Mouse (Mus musculus) heart, embryonic 15.5 days (tissue): Measurements from ENCODE around the gene Strip2. TPM values are rescaled to one million over a fixed set of nuclear protein-coding genes. Genes with fewer than 3 reads are reported as not detected.

Experiments used
- ATAC-seq: fragments of 200-750 bp; cut with Nextera tagmentation; replicated peaks from 2 replicates; pipeline ENCODE4 v1.8.0; 2017; ENCODE audit warnings: low read depth, moderate TSS enrichment; ENCODE audit not compliant: insufficient number of reproducible peaks, insufficient read depth, low FRiP score
- H3K27ac ChIP-seq: fragments of 300-500 bp; sonication (generic); 2 replicates; pipeline ENCODE4 v1.5.1; 2015; ENCODE audit warnings: mild to moderate bottlenecking, inconsistent platforms
- H3K27me3 ChIP-seq: fragments of 300-500 bp; sonication (generic); 2 replicates; pipeline ENCODE4 v1.6.1; 2015; ENCODE audit warnings: inconsistent platforms
- H3K36me3 ChIP-seq: fragments of 300-500 bp; sonication (generic); 2 replicates; pipeline ENCODE4 v1.6.1; 2015; ENCODE audit warnings: mild to moderate bottlenecking, inconsistent platforms
- H3K4me1 ChIP-seq: fragments of 300-500 bp; sonication (generic); replicated peaks from 2 replicates; pipeline ENCODE4 v1.6.1; 2015; ENCODE audit warnings: inconsistent platforms
- H3K4me2 ChIP-seq: fragments of 300-500 bp; sonication (generic); 2 replicates; pipeline ENCODE4 v1.6.1; 2015; ENCODE audit warnings: inconsistent platforms, mild to moderate bottlenecking, moderate library complexity
- H3K4me3 ChIP-seq: fragments of 300-500 bp; sonication (generic); 2 replicates; pipeline ENCODE4 v1.5.1; 2015; ENCODE audit warnings: mild to moderate bottlenecking, inconsistent platforms
- H3K9ac ChIP-seq: fragments of 300-500 bp; sonication (generic); 2 replicates; pipeline ENCODE4 v1.6.1; 2015; ENCODE audit warnings: mild to moderate bottlenecking, inconsistent platforms
- H3K9me3 ChIP-seq: fragments of 300-500 bp; sonication (generic); replicated peaks from 2 replicates; pipeline ENCODE4 v1.6.1; 2016; ENCODE audit warnings: inconsistent platforms
- WGBS: fragments of 180-500 bp; shearing (Covaris S2); methylation state at CpG from one replicate; pipeline ENCODE4 v1.1.7; 2015; ENCODE audit warnings: mixed read lengths; 5-methylcytosine and 5-hydroxymethylcytosine counted together
- polyA plus RNA-seq: library from polyadenylated mRNA; unstranded; fragments of >200 nt; fragmentation: Nextera tagmentation; extraction: Ambion mirVana; gene quantifications from 2 replicates; pipeline ENCODE4 v1.2.1, GENCODE M21; 2015

Gene Strip2
- polyA plus RNA-seq, 1 experiment from 2014 or later, result 63.1 TPM

GRCm38 (mm10) chr6:29901450-29901849 is 15.4 kb upstream of the Strip2 start:
- Histone ChIP-seq H3K36me3 (peaks cover 2% of the 10 kb centered on the region), H3K4me3 (no peak overlapping the region), H3K9me3 (no peaks in the 10 kb centered on the region), H3K4me2 (no peak overlapping the region), H3K9ac (no peak overlapping the region), H3K4me1 (peaks cover 32% of the 10 kb centered on the region), H3K27me3 (no peaks in the 10 kb centered on the region), H3K27ac (no peak overlapping the region)
- 95% methylated on average over 1 of the region's 1 CpGs for whole genome bisulfite sequencing
- ATAC-seq, result no peak

GRCm38 (mm10) chr6:29902256-29902655 is 14.6 kb upstream of the Strip2 start:
- H3K4me3 ChIP-seq, result no peak overlapping the region
- H3K4me1 ChIP-seq, result peaks cover 32% of the 10 kb centered on the region
- H3K27me3 ChIP-seq, result no peaks in the 10 kb centered on the region
- ATAC-seq, result no peak
- H3K4me2 ChIP-seq, result no peak overlapping the region
- H3K9ac ChIP-seq, result no peak overlapping the region
- no peaks in the 10 kb centered on the region; the same call in 1 of the 2 replicates for H3K36me3 ChIP-seq
- 60% methylated on average over 2 of the region's 2 CpGs for WGBS
- peak overlapping the region; percentile 97 for H3K27ac ChIP-seq
- H3K9me3 ChIP-seq, result no peaks in the 10 kb centered on the region

DNA sequence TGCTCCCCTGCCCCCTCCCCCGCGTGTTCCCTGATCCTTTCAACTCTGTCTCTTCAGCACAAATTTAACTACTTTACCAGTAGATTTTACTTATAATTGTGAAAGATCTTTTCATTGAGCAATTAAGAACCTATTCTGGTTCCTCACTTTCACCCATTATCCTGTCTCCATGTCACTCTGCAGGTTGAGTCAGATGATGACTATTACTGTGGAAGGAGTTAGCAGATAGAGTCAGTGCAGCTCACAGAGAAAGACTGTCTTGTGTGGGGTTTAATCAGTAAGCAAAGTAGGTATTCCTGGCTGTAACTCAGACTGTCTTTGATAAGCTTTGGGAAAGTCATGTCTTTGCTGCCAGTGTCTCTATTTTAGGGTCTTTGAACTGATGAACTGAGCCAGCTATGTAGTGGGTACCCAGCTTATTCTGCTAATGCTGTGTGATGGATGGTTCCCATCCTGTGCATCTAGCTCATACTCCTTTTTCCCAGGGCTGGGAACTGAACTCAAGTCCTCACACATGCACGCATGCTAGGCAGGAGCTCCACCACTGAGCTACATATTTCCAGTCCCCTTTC is 13.4 kb upstream of the Strip2 start:
- 79% methylated on average over 3 of the region's 3 CpGs for WGBS
- no peaks in the 10 kb centered on the region; the same call in 1 of the 2 replicates for H3K36me3 ChIP-seq
- H3K27ac ChIP-seq, result peak overlapping the region; percentile 97
- no peaks in the 10 kb centered on the region for H3K9me3 ChIP-seq
- no peaks in the 10 kb centered on the region for H3K27me3 ChIP-seq
- no peak overlapping the region for H3K4me3 ChIP-seq
- H3K4me2 ChIP-seq, result peak overlapping the region; percentile 32
- ATAC-seq, result peak; percentile 55; the same call in 1 of the 2 replicates
- no peak overlapping the region for H3K9ac ChIP-seq
- H3K4me1 ChIP-seq, result peaks cover 32% of the 10 kb centered on the region

- Histone ChIP-seq H3K4me1 (peaks cover 32% of the 10 kb centered on the region), H3K36me3 (no peaks in the 10 kb centered on the region; the same call in 1 of the 2 replicates), H3K27ac (peak overlapping the region; percentile 97), H3K9ac (peak overlapping the region; percentile 19; the same call in 1 of the 2 replicates), H3K4me3 (no peak overlapping the region), H3K27me3 (no peaks in the 10 kb centered on the region), H3K9me3 (no peaks in the 10 kb centered on the region), H3K4me2 (no peak overlapping the region; the same call in 1 of the 2 replicates)
- ATAC-seq, result peak; percentile 88
- 28% methylated on average over 3 of the region's 3 CpGs for WGBS
Measured at GRCm38 (mm10) chr6:29904281-29904680, 12.5 kb upstream of the Strip2 start.

- Histone ChIP-seq H3K4me1 (no peaks in the 10 kb centered on the region), H3K9me3 (no peaks in the 10 kb centered on the region), H3K4me2 (no peak overlapping the region), H3K27me3 (no peaks in the 10 kb centered on the region), H3K4me3 (no peak overlapping the region), H3K27ac (no peak overlapping the region), H3K9ac (no peak overlapping the region), H3K36me3 (no peaks in the 10 kb centered on the region; the same call in 1 of the 2 replicates)
- ATAC-seq, result no peak
- WGBS, result 88% methylated on average over 3 of the region's 3 CpGs
Measured at GRCm38 (mm10) chr6:29910631-29911030, 6.2 kb upstream of the Strip2 start.

GRCm38 (mm10) chr6:29913673-29914072 is 3.1 kb upstream of the Strip2 start:
- WGBS, result 50% methylated on average over 1 of the region's 1 CpGs
- H3K4me3 ChIP-seq, result no peak overlapping the region
- H3K27ac ChIP-seq, result no peak overlapping the region
- H3K4me2 ChIP-seq, result no peak overlapping the region
- peaks cover 6% of the 10 kb centered on the region for H3K4me1 ChIP-seq
- H3K36me3 ChIP-seq, result no peaks in the 10 kb centered on the region; the same call in 1 of the 2 replicates
- no peak for ATAC-seq
- no peaks in the 10 kb centered on the region for H3K9me3 ChIP-seq
- no peaks in the 10 kb centered on the region for H3K27me3 ChIP-seq
- no peak overlapping the region for H3K9ac ChIP-seq

DNA sequence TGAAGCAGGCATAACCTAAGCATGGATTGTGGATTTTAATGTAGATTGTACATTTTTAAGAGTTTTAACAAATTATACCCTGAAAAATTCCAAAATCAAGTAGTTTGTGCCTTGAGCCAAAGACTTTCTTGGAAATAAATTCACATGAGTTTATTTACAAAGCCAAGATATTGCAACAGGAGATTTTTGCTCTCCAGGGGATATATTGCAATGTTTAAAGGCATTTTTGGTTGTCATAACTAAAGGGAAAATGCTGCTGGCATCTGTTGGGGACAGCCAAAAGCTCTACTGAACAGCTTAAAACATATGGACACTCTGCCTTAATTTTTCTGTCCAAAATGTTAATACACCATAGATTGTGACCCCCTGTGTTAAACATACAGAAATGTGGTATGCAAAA is 2.7 kb upstream of the Strip2 start:
- no peak overlapping the region for H3K4me3 ChIP-seq
- H3K4me2 ChIP-seq, result no peak overlapping the region
- H3K36me3 ChIP-seq, result no peaks in the 10 kb centered on the region
- peaks cover 6% of the 10 kb centered on the region for H3K4me1 ChIP-seq
- H3K27me3 ChIP-seq, result no peaks in the 10 kb centered on the region
- H3K9ac ChIP-seq, result no peak overlapping the region
- H3K27ac ChIP-seq, result no peak overlapping the region
- H3K9me3 ChIP-seq, result no peaks in the 10 kb centered on the region
- ATAC-seq, result no peak

- H3K27ac ChIP-seq, result no peak overlapping the region
- H3K9ac ChIP-seq, result no peak overlapping the region
- H3K9me3 ChIP-seq, result no peaks in the 10 kb centered on the region
- H3K27me3 ChIP-seq, result no peaks in the 10 kb centered on the region
- no peak for ATAC-seq
- H3K4me3 ChIP-seq, result peak overlapping the region; percentile 71; the same call in 1 of the 2 replicates
- peak overlapping the region; percentile 85 for H3K4me2 ChIP-seq
- 46% methylated on average over 9 of the region's 9 CpGs for WGBS
- peaks cover 13% of the 10 kb centered on the region for H3K4me1 ChIP-seq
- no peaks in the 10 kb centered on the region for H3K36me3 ChIP-seq
Measured at GRCm38 (mm10) chr6:29915836-29916235, 976 bp upstream of the Strip2 start.

DNA sequence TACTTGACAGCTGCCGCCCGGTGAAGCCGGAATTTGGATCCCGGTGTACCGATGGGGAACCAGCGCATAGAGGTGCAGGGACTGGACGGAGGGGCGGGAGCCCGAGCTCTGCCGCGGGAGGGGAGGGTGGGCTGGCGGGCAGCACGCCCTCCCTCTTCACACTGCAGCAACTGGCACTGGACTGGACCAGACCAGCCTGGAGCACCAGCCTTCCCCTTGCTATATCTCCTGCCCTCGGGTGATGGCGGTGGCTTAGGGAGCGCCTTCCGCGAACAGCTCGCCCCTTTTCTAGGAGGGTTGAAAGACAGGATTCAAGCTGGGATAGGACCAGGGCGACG is 540 bp downstream of the Strip2 start:
- Histone ChIP-seq H3K36me3 (peaks cover 3% of the 10 kb centered on the region; the same call in 1 of the 2 replicates), H3K9ac (peak overlapping the region; percentile 82), H3K27me3 (no peaks in the 10 kb centered on the region), H3K9me3 (no peaks in the 10 kb centered on the region), H3K4me3 (peak overlapping the region; percentile 71), H3K27ac (peak overlapping the region; percentile 86), H3K4me2 (peak overlapping the region; percentile 85), H3K4me1 (peaks cover 14% of the 10 kb centered on the region)
- peak; percentile 88 for ATAC-seq
- 1% methylated on average over 21 of the region's 21 CpGs for WGBS

DNA sequence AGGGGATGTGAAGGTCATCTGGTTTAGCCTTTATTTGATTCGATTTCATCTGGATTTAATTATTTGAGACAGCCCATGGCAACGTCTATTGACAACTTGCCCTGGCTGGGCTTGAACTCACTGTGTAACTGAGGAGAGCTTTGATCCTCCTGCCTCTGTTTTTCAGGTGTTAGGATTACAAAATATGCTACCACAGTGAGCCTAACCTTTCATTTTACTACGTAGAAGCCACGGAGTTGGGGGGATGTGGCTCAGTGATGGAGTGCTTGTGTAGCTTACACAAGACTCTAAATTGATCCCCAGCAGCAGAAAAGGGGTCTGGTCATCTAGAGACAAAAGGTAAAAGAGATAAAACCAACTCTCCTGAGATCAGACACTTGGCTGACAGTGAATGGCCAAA is 1.1 kb downstream of the Strip2 start:
- peak overlapping the region; percentile 71 for H3K4me3 ChIP-seq
- no peaks in the 10 kb centered on the region for H3K27me3 ChIP-seq
- H3K9ac ChIP-seq, result peak overlapping the region; percentile 82
- no peak for ATAC-seq
- H3K4me1 ChIP-seq, result peaks cover 17% of the 10 kb centered on the region
- H3K9me3 ChIP-seq, result no peaks in the 10 kb centered on the region
- peak overlapping the region; percentile 86 for H3K27ac ChIP-seq
- peaks cover 3% of the 10 kb centered on the region; the same call in 1 of the 2 replicates for H3K36me3 ChIP-seq
- WGBS, result 38% methylated on average over 4 of the region's 4 CpGs
- peak overlapping the region; percentile 85 for H3K4me2 ChIP-seq

DNA sequence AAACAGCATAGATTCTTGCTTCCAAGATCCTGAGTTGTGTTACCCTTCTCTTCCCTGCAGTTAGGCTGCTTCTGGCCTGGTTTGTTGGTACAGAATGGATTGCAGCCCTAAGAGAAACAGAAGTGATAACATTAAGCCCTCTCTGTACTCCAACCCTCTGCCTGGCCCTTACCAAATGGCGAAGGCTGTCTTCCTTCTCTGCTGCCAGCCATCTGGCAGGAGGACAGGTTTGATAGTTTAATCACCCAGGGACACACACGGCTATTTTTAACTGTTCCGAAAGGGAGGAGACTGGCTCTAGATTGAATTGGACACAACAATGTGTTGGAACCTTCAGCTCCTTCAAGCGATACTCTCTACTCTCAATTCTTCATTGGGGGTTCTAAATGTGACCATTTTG is 6.7 kb downstream of the Strip2 start:
- peak overlapping the region; percentile 42 for H3K4me2 ChIP-seq
- H3K4me1 ChIP-seq, result peaks cover 27% of the 10 kb centered on the region
- H3K4me3 ChIP-seq, result no peak overlapping the region
- no peaks in the 10 kb centered on the region for H3K9me3 ChIP-seq
- peaks cover 34% of the 10 kb centered on the region for H3K36me3 ChIP-seq
- peak overlapping the region; percentile 86 for H3K27ac ChIP-seq
- peak; percentile 73; the same call in 1 of the 2 replicates for ATAC-seq
- no peaks in the 10 kb centered on the region for H3K27me3 ChIP-seq
- no peak overlapping the region for H3K9ac ChIP-seq
- 19% methylated on average over 4 of the region's 4 CpGs for WGBS

- Histone ChIP-seq H3K27me3 (no peaks in the 10 kb centered on the region), H3K9ac (no peak overlapping the region), H3K4me3 (no peak overlapping the region), H3K4me2 (no peak overlapping the region), H3K4me1 (peaks cover 21% of the 10 kb centered on the region), H3K36me3 (peaks cover 53% of the 10 kb centered on the region), H3K9me3 (no peaks in the 10 kb centered on the region), H3K27ac (no peak overlapping the region)
- WGBS, result 74% methylated on average over 6 of the region's 6 CpGs
- no peak for ATAC-seq
Measured at GRCm38 (mm10) chr6:29925594-29926219, 8.9 kb downstream of the Strip2 start.
